Mouse (Mus musculus): ENCODE measurements at regions not wholly inside any gene's neighbourhood (a gene's known extent, or its start where the extent isn't known, plus 50 kb on each side); places are given as distances from the start of the nearest gene placed in this dataset.

- no peak for DNase-seq (ENCODE audit: low spot score in 2 of 2)
Observed at GRCm38 (mm10) chr3:61064720-61065119, 62.1 kb downstream of the P2ry1 start.

DNA sequence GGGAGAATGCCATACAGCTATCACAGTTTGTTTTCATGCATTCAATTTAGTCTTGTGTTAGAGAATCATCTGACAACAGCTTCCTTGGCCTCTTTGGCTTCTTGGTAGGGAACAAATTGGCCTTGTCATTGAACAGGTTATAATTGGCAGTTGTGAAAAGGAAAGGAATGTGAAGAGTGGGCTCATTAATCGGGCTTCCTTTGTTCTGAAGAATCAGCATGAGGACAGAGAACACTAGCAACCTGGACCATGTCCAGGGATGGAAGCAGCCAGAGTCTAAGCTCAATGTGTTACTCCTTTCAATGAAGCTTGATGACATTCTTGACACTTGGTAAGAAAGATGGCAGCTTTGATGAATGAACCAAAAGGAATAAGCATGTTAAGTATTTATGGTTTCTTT is 64.5 kb downstream of the P2ry1 start:
- DNase-seq (ENCODE audit: low spot score in 2 of 2) = no peak

GRCm38 (mm10) chr3:61068229-61068628 is 65.6 kb downstream of the P2ry1 start:
- no peak for DNase-seq (ENCODE audit: low spot score in 2 of 2)

- no peak for DNase-seq (ENCODE audit: low spot score in 2 of 2)
Observed at GRCm38 (mm10) chr3:61071041-61071440, 68.4 kb downstream of the P2ry1 start.

DNA sequence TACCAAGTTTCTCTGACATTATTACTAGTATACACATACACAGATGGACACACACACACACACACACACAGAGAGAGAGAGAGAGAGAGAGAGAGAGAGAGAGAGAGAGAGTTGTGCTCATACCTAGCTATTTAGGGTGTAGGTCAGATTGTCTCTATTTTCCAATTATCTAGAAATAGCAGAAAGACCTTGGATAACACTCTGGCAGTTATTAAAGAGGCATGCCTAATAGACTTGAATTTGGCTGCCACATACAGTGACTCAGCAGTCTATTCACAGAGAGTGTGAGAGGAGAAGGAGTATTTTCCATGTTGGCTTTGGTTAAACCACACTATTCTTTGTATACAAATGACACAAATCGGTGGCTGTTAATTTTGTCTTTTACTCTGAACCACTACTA is 69.7 kb downstream of the P2ry1 start:
- no peak for DNase-seq (ENCODE audit: low spot score in 2 of 2)

DNA sequence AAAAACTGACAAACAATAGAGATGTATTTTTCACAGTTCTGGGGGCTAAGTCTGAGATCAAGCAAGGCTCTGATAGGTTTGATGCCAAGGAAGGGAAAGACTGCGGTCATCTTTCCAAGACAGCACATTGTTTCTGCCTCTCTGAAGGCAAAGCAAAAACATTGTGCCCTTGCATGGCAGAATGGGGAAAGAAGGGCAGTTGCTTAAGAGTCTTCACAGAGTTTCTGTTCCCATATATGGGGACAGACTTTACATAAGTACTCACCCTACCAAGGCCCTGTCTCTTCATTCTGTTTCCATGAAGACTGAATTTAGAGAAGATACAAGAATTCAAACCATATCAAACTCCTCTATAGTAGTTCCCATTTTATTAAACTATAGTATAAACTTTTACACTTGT is 70.5 kb downstream of the P2ry1 start:
- DNase-seq (ENCODE audit: low spot score in 2 of 2) = no peak

DNA sequence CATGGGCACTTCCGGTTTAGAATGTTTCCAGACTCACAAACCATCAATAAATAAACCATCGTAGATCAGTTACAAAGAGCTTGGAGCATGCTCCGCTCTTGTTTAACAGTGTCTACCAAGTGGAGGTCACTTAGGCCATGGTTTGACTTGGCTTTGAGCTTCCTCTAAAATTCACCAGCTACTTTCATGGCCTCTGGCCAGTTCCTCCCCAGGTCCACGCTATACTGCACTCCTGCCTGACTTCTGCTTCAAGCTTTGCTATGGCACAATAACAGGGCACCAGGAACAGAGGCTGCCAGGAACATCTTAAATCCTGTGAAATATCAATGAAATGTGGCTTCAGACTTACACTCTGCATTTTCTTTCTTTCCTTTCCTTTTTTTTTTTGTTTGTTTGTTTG is 71.2 kb downstream of the P2ry1 start:
- DNase-seq (ENCODE audit: low spot score in 2 of 2) = no peak

- DNase-seq (ENCODE audit: low spot score in 2 of 2) = no peak
Observed at GRCm38 (mm10) chr3:61075839-61076238, 73.2 kb downstream of the P2ry1 start.

GRCm38 (mm10) chr3:61089931-61090330 is 87.3 kb downstream of the P2ry1 start:
- no peak for DNase-seq (ENCODE audit: low spot score in 2 of 2)

DNA sequence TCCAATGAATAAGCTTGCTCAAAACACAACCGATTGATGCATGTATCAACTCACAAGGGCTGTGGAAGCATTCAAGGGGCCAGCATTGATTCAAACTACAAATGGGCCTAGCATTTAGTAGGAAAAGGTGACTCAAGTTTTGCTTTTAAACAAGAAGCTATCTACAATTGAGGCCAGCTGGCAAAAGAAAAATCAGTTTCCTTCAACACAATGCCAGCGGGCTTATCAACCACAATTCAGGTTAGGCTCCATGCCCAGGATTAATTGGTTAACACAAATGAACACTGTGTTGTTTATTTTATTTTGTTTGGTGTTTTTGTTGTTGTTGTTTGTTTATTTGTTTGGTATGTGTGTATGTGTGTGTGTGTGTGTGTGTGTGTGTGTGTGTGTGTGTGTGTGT is 89.4 kb downstream of the P2ry1 start:
- DNase-seq (ENCODE audit: low spot score in 2 of 2) = no peak

DNA sequence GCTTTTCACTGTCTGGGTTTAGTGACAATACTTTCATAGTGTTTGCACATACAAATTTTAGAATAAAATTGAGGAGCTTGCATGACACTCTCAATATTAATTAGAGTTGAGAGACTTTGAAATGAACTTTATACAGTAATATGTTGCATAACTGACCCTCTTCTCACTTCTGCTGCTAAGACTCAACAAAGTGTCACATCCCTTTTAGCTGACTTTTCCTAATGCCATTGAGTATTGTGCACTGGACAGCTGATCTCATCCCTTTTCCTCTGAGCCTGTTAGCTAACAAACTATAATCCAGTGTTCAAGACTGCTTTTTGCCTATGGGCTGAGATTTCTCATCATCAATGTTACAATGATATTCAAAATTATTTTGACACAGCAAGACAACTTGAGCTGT is 113.8 kb downstream of the P2ry1 start:
- no peak for DNase-seq (ENCODE audit: low spot score in 2 of 2)

DNA sequence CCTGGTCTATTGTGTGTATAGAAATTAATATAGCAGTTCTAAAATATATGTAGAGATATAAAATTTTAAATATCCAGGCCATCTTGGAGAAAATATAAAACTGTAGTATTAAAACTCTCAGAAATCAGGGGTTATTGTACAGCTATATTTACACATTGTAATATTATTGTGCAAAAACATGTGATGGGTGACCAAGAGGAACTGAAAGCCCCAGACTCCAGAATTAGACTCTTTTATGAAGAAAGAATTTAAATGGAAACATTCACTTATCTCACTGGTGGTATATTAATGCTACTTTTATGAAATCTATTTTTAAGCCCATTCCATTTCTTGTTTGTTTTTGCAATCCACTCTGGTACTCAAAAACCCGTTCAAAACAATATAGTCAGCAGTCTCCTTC is 130.5 kb downstream of the P2ry1 start:
- no peak for DNase-seq (ENCODE audit: low spot score in 2 of 2)

DNA sequence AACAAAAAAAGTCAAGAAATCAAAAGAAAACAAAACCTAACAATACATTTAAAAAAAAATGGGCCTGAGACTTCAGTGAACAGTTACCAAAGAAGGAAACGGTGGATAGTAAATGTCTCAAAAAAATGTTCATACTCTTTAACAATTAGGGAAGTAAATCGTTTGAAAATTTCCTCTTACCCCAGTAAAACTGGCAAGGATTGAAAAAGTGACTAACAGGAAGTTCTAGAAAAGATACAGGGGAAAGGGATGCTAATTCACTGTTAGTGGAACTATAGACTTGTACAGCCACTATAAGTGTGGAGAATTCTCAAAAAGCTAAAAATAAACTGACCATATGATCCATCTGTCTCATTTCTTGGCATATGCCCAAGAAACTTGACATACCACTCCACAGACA is 151.5 kb downstream of the P2ry1 start:
- DNase-seq (ENCODE audit: low spot score in 2 of 2) = no peak

DNA sequence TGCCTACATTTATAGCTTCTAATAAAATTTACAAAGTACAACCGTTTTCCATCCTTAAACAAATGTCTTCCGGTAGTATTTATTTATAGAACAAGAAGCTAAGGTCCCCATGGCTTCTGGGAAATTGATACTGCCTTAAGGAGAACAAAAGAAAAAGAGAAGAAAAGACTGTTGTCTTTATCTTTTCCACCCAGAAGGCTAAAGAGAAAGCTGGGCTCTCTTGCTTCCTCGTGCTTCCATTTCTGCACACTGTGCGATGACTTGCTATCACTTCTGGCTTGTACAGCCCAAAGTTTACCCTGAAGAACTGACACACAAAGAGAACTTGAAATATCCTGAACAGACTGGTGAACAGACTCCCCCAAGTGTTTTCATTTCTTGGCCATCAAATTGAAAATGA is 157.2 kb downstream of the P2ry1 start:
- DNase-seq (ENCODE audit: low spot score in 2 of 2) = no peak

GRCm38 (mm10) chr3:61161384-61161783 is 158.8 kb downstream of the P2ry1 start:
- DNase-seq (ENCODE audit: low spot score in 2 of 2) = no peak

- no peak for DNase-seq (ENCODE audit: low spot score in 2 of 2)
Observed at GRCm38 (mm10) chr3:61185789-61186188, 175.6 kb upstream of the Rap2b start.

- no peak for DNase-seq (ENCODE audit: low spot score in 2 of 2)
Observed at GRCm38 (mm10) chr3:61188662-61189061, 172.8 kb upstream of the Rap2b start.

- DNase-seq (ENCODE audit: low spot score in 2 of 2) = no peak
Observed at GRCm38 (mm10) chr3:61216562-61216961, 144.9 kb upstream of the Rap2b start.

DNA sequence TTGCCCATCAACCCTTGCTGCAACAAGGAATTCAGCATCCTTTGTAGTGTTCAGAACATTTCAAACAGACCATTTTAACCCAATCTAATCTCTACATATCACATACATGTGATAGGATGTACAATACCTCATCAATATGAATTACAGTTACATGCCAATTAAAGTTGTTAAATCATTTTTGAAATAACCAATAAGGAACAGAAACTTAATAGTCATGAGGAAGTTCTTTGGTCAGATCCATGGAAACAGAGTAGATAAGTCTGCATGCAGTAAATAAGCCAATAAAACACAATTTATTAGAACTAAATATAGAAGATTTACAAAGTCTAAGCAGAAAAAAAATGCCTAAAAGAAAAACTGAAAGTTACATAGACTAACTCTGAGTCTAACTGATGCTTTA is 136.9 kb upstream of the Rap2b start:
- DNase-seq (ENCODE audit: low spot score in 2 of 2) = no peak

- DNase-seq (ENCODE audit: low spot score in 2 of 2) = no peak
Observed at GRCm38 (mm10) chr3:61225054-61225453, 136.4 kb upstream of the Rap2b start.

- DNase-seq (ENCODE audit: low spot score in 2 of 2) = no peak
Observed at GRCm38 (mm10) chr3:61241380-61241779, 120.1 kb upstream of the Rap2b start.

- peak in 1 of 2 experiments; percentile 3 for DNase-seq (ENCODE audit: low spot score in 2 of 2)
Observed at GRCm38 (mm10) chr3:61243876-61244527, 117.4 kb upstream of the Rap2b start.

DNA sequence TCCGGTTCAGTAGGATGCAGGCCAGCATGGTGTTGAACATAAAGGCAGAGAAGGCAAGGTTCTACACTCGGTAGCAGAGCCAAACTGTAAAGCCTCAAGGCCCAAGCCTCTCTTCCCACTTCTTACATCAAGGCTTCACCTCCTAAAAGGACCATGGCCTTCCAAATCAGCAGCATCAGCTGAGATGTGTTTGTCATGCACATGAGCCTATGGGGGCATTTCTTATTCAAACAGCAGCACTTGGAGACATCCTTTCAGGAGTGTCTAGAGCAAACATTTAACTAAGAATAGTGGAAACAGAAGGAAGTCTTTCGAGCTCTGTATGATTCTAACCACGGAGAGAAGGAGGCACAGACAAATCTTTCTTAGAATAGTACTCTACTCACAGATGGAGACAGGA is 115.0 kb upstream of the Rap2b start:
- no peak for DNase-seq (ENCODE audit: low spot score in 2 of 2)

GRCm38 (mm10) chr3:61247344-61247743 is 114.1 kb upstream of the Rap2b start:
- DNase-seq (ENCODE audit: low spot score in 2 of 2) = no peak
